Mouse (Mus musculus): ENCODE data around the gene Fgfr2.

GRCm38 (mm10) chr7:131551471-131551870, 1571.7 kb downstream of the Fgfr2 start:
- TF ChIP-seq CTCF (IDR thresholded peaks at IDR 0.05; ENCODE audit: extremely low read depth, insufficient read length, insufficient replicate concordance, low read depth, low read length), result no peak
- no peak for TF ChIP-seq POLR2A (IDR thresholded peaks at IDR 0.05; ENCODE audit: low read depth, low read length)

Data from small intestine, adult 2 months (tissue).